Mouse (Mus musculus) liver, adult (tissue): Measurements from ENCODE around the gene AU040320.

Experiments used
- GATA4 ChIP-seq: IDR thresholded peaks from 2 replicates; pipeline ENCODE4 v1.6.1; 2014; ENCODE audit warnings: mild to moderate bottlenecking, low read length; ENCODE audit not compliant: insufficient replicate concordance

Gene AU040320

DNA sequence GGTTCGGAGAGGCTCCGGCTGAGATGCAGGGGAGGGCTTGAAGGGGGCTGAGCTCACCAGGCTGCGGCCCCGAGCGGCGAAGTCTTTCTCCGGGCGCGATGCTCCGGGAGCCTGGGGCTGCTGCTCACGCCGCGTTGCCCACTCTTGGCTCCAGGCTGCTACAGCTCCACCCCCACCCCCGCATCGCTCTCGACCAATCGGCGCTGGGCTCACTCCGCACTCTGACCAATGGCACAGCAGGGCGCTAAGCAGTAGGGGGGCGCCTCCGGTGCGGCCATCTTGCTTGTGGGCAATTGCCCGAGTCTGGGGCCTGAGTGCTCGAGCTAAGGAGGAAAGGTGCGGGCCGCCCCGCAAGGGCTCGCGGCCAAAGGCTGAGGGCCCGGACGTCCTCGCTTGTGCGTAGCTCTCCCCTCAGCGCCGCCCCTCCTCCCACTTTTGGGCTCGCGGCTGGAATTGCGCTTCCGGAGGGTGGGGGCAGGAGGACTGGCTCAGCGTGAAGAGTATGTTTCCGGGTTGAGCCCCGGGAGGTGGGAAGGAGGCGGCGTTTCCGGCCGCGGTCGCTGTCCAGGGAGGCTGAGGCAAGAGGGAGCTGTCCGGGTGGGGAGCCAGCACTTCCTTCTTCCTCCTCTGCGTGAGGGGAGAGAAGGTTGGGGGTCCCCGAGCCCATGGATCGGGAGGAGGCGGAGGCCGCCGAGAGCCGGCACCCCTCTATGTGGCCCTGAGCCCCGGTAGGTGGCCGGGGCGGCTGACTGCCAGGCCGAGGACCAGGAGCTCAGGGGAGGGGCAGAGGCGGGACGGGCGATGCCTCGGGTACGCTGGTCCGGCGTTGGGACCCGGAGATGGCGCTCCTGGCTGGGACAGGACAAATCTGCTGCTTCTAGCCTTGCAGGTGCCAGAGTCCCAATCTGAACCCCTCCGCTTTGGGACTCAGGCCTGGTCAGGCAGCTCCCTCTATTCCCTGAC, at the start of gene AU040320, which contains the start of gene Ncdn:
Gene AU040320 (plus strand): TSS at position 277 of the 963 bp plus-strand sequence.
Gene Ncdn (minus strand): TSS at position 171 of the 963 bp plus-strand sequence.
- peak; percentile 50; the same call in 1 of the 2 replicates for TF ChIP-seq GATA4

DNA sequence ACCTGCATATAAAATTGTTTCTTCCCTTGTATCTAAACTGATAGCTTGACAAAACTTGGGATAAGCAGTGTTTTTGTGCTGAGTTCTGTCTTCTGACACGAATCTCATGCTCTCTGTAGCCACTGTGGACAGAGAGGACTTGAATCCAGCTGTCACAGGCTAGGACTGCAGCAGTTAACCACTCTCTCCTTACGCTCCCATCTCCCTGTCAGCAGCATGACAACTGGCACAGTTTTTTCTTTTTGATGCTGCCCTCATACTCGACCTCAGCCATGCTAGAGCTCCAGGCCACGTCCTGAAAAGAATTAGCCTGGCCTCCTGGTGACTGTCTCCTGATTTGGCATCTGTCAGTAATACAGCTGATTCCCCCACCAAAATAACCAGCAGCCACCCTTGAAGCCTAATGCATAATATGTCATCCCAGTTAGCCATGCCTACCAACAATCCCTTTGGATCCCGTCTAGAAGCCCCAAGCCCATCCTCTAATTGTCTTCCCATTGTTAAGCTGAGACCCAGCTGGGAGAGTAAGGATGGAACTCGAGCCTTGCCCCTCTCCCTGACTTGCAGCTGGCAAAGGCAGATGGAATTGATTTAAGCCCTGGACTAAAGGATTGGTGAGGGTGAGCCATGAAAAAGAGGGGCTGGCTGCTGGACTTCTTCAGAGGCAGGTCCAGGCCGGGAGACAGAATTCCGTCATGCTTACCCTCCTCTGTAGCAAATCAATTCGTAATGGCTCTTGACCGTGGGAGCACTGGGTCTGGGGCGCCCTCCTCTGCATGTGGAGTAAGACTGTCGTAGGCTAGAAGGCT, 46.5 kb upstream of the AU040320 start:
- TF ChIP-seq GATA4, result no peak

DNA sequence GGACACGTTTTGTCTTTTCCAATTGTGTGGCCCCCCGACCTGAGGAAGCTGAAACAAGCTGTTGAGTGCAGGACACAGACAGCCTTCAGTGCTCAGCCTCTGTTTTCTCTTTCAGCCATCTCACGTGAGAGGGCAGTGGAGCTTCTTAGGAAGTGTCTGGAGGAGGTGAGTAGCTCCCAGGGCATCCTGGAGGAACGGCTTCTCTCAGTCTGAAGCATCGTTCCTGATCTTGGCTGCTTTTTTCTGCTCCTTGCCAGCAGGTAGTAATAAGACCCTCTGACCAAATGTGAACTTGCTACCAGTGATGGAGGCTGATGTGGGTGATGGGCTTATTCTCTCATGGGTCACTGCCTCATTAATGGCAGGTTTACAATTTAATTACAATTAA, 45.9 kb upstream of the AU040320 start:
- no peak for TF ChIP-seq GATA4

DNA sequence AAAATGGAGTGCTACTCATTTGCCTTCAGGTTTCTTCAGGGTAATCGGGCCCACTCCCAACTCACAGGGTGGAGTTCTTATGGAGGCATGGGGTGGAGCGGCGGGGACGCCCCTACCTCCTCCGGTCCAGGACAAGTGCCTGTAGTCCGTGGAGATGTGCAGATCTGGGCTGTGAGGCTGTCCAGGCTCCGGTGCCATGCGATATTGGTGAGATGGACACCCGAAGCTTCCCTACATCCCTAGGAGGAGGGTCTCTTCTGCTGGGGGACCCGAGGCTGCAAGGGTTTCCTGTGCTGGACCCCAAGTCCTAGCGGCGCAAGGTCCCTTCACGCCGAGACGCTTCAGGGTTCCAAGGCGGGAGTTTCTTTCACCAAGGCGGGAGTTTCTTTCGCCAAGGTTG, 21.2 kb upstream of the AU040320 start:
- TF ChIP-seq GATA4, result no peak

DNA sequence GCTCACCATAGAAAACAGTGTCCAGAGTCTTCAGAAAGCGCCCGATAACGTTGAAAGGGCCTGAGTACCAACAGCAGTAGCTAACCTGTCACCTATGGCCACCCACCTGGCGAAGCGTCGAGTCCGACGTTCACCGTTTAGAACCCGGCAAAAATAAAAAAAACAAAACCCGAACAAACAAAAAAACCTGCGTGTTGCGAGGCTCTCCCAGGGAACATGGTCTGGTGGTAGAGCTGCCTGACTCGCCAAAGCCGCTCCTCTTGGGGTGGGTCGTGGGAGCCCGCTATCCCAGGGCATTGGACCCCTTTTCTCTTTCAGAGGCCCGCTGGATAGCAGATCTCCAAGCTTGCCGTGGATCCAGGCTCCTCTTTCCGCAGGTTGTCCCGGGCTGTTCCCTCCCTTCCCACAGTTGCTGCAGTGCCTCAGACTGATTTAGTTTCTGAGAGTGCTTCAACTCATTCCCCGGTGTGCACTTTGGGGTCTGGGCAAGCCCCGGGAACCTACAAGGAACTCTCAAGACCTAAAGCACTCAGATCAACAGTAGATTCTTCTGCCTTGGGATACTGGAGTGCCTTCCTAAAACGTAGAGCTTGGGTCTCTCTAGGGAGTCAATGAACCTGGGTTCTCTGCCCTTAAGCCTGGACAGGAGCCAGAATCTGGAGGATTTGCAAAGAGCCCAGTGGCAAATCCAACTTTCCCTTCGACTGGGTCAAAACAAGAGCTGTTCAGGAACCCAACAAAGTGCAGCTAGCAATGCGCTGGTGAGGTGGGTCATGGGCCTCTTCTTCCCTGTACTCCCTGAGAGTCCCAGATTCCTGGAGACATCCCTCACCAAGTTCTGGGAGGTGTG, 20.6 kb upstream of the AU040320 start:
- no peak for TF ChIP-seq GATA4

DNA sequence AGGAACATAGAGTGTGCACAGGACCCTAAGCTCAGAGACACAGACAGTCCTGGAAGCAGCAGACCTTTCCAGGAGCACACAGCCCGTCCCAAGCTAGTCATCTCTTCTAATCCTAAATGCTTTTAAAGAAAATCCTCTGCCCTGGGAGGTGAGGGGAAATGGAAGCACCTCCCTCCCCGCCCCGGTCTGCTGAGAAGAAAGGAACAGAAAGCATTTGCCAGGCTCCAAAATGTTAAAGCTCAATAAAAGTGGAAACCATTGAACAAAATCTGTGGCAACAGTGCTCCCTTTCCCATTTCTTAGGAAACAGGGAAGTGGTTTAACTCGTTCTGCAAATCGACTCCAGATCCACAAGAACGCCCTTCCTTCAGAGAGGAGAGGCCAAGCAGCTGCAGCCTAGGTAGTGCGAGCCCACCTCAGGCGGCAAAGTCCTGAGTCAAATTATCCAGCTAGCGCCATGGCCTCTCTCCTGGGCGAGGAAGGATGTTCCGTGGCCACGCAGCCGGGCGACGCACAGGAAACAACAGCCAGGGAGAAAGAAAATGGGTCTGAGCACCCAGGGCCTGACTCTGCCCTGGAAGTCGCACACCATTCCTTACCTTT, 19.2 kb upstream of the AU040320 start:
- TF ChIP-seq GATA4, result no peak

DNA sequence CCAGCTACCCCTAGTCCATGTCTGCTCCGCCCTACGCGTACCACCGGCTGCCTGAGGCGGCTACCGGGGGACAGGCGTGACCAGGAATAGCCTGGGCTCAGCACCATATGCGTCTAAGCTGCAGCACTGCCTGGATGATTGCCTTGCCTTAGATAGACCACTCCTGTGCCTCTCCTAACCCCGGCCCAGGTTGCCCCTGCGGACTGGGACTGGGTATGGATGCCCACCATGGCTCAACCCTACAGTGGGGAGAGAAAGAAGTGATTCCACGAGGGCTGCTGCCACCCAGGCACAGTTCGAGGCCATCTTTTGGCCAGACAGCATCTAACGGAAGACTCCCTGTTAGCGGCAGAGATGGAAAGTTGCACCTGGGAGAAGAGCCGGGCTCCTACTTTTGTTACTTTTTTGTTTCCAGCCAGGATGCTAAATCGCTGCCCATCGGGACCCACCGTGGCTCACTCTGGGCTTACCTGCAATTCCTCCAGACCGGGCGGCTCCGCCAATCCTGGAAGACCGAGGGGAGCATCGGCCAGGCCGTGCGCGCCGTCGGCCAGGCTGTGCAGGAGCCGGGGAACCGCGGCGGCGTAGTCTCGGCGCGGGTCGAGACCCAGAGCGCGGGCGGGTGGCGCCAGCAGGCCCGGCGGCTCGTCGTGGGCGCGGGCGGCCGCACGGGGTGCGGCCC, 18.5 kb upstream of the AU040320 start:
- no peak for TF ChIP-seq GATA4

DNA sequence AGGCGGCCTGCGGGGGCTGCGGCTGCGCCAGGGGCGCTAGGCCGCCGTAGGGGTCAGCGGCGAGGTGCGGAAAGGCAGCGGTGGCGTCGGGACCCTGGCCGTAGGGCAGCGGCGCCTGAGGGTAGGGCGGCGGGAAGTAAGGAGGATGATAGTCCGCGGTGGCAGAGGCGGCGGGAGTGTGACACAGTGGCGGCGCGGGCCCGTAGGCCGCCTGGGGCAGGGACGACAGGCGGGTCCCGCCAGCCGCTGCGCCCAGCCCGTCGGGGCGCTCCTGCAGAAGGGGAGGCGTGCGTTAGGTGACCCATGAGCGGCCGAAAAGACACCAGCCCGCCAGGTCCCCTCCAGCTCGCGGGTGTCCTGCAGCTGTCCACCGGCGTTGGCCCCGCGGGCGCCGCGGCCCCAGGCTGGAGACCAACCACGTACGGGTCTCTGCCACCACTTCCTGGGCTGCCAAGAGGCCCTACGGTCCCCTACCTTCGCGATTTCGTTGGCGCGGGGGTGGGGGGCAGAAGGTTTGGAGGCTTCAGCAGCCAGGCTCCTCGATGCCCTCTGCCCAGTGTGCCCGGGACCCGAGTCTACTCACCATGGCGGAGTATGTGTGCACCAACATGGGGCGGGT, 17.9 kb upstream of the AU040320 start:
- no peak for TF ChIP-seq GATA4

DNA sequence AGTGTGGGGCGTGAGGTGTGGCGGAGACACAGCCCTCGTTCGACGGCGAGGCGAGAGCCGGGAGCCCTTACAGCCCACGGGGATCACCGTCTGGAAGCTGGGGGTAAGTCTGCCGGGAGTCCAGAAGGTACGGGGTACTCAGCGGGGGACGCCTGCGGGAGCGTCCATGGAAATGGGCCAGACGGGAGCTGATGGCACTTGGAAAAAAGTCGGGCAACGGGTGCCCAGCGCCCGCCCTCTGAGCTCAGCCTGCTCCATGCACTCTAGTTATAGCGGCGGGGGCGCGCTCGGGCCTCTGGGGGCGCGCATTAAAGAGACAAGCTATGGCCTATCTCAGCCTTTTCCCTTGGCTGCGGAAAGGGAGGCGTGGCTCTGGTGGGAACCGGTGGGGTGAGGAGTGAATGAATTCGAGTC, 17.3 kb upstream of the AU040320 start, which contains the start of gene Tfap2e:
Gene Tfap2e (minus strand): TSS at position 240 of the 414 bp plus-strand sequence.
- no peak for TF ChIP-seq GATA4

DNA sequence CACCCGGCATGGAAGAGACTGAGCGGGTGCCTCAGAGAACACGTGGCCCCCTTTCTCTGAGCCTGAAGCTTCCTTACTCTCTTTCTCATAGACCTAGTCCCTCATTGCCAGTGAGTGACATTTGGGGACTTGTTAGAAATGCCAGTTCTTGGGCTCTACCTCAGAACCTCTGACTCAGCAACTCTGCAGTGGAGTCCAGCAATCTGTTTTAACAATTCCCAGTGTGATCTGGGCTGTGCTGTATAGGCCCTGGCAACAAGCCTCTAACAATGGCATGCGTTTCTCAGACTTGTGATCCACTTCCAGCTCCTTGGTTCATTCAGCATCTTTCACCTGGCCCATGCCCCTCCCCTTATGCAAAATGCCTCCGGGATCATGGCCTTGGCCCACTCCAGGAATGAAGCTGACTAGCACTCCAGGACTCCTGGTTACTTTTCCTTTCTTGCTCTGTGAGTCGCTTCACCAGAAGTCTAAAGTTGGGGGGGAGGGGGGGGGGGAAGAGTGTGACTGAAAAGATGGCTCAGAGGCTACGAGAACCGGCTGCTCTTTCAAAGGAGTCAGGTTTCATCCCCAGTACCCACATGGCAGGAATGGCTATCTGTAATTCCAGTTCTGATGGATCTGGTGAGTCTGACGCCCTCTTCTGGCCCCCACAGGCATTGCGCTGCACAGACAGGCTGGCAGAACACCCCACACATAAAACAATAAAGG, 13.2 kb upstream of the AU040320 start:
- no peak for TF ChIP-seq GATA4

DNA sequence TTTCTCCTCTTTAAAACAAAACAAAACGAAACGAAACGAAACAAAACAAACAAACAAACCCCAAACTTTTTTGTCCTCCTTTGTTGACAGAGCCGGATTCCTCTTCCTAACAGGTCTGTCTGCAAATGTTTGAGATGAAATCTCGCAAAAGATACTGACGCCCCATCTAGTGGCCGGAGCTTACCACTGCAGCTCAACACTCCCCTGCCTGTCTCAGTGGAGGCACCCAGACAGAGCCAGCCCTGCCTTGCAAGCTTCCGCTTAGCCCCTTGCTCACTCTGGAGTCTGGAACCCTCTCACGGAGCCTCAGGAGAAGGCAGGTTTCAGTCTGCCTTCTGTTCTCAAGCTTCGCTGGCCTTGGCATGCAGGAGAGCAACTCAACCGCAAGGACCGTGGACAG, 11.9 kb upstream of the AU040320 start:
- TF ChIP-seq GATA4, result no peak

DNA sequence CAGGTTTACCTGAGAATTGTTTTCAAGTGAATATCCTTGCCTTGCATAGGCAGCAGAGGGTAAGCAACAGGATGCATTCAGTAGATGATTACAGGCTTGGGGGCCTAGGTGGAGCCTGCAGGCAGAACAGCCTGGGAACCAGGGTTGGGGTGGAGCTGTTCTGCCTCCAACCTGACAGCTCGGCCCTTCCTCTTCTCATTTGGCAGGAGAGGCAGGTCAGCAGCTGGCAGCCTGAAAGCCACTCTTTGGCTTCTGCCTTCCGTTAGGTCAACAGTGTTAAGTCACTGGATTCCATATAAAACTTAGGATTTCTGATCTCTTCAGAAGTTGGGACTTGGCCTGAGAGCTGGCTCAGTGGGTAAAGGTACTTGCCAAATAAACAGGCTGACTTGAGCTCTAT, 10.4 kb upstream of the AU040320 start:
- no peak for TF ChIP-seq GATA4

DNA sequence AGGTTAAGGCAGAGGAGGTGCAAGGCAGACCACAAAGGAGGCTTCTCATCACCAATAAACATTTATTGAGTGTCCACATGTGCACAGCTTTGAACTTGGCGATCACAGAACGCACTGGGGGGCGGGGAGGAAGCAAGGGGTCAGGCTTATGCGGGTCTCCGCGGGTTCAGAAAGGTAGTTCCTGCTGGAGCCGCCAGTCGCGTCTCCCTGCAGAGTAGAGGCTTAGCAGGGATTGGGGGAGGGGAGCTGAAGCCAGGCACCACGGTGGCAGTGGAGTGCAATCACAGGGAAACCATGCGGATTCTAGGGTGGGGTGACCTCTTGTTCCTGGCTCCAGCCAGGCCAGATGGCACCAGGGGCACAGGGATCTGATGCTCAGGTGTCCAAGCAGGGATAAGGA, 9.6 kb upstream of the AU040320 start:
- no peak for TF ChIP-seq GATA4
